Mouse (Mus musculus): ENCODE results near the gene Dnajb12.

DNA sequence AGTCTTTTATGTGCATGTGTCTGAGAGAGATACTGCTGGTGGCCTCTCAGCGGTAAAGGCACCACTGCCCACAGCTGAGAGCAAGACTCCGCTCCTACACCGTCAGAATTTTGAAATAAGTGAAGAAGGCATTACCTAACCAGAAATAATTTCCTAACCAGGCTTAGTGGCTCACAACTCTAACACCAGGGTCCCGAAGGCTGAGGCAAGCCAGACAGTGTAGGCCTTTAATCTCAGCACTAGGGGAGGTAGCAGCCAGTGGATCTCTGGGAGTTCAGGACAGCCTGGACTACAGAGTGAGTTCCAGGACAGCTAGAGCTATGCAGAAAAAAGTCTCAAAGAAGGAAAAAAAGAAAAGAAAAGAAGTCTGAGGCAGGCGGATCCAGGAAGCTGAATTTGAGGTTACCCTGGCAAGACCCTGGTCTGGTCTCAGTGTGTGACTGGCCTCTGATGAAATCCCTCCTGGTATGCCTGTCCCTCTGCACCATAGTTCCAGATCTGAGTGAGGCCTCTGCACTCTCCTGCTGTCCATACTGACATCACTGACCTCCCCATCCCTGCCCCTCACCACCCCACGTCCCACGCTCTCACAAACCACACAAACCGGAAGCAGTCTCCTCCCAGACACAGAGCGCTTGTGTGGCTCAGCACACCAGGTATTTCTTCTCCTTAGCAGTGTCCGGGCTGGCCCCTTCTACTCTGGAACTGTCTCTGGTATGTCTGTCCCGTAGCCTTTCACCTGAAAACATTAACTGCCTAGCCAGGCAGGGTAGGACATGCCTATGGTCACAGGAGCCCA, 31.1 kb upstream of the Dnajb12 start:
- TF ChIP-seq CTCF (IDR thresholded peaks at IDR 0.05; ENCODE audit: low read depth), result no peak
- no peak for TF ChIP-seq EP300 (IDR thresholded peaks at IDR 0.05; ENCODE audit: low read depth)

Measured in liver, embryonic 14.5 days (tissue).